Mouse (Mus musculus) cerebellum, postnatal 14 days (tissue): ENCODE measurements around the gene Topbp1.

ENCODE experiments used
- DNase-seq, 2 experiments: peaks; one replicate each; pipeline ENCODE4 v3.0.0; 2021; ENCODE audit warnings: mixed read lengths in 2 of 2

Gene Topbp1

DNA sequence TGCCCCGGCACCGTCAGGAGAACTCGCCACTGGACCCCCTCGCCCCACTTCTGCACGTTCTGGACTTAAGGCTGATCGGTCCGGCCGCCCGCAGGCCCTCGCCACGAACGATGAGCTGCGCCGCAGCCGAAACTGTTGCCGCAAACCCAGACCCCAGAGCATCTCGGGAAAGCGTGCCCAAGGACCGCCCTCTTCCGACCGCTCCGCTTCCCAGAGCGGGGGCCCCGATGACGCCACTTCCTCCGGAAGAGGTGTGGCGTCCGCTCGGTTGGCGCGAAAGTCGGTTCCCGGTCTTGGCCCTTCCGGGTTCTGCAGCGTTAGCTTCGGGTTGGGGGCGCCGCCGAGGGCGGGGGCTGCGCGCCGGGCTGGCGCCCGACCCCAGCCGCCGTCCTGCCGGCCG, at the start of gene Topbp1, which contains the start of gene 1300017J02Rik:
Gene Topbp1 (plus strand): TSS at position 289 of the 400 bp plus-strand sequence.
Gene 1300017J02Rik (minus strand): TSS at position 156 of the 400 bp plus-strand sequence.
- peak; percentile 95 for DNase-seq

DNA sequence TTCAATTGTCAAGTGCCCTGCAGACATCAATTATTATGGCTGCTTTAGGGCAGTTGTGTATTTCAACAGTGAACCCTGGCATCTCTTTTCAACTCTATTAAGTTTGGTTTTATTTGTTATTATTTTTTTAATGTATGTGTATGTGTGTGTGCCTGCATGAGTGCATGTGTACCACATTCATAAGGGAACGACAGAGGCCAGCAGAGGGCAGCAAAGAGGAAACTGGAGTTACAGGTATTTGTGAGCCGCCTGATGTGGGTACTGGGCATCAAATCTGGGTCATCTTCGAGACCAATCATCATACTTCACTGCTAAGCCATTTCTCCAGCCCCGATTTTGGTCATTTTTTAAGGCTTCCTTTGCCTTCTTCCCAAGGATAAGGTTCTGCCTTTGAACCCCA, 39.2 kb upstream of the Topbp1 start:
- DNase-seq = no peak

DNA sequence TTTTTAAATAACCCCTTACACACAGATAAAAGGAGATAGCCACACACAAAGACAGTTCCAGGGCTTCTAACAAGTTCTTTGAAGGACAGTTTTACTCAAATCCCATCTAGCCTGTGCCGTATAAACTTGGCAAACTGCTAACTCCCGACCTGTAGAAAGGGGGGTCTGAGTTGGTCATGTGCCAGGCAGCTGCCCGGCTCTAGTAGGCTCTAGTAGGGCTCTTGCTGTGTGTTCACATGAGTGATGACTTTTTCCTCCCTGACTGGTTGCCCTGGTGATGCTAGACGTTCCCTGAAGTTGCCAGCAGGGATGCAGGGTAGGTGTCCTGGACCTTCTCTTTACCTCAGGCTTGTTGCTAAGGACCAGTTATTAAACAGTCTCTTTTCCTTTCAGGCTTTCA, 33.9 kb upstream of the Topbp1 start:
- DNase-seq = peak in 1 of 2 experiments; percentile 14

DNA sequence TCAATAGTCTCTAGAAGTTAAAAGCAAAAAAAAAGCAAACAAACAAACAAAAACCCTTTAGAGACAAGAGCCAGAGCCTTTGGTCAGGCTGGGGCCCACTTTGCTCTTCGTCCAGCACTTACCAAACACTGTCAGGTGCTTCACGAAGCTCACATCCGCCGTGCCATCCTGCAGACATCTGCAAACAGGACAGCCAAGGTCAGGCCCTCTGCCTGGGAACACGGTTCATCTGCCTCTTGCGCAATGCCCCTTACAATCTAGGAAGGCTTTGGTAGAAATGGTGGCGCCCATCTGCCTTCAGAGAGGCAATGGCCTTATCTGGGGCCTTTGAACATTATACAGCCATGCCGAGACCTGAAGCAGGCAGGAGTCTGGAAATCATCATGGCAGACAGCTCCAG, 30.2 kb upstream of the Topbp1 start:
- DNase-seq = no peak

DNA sequence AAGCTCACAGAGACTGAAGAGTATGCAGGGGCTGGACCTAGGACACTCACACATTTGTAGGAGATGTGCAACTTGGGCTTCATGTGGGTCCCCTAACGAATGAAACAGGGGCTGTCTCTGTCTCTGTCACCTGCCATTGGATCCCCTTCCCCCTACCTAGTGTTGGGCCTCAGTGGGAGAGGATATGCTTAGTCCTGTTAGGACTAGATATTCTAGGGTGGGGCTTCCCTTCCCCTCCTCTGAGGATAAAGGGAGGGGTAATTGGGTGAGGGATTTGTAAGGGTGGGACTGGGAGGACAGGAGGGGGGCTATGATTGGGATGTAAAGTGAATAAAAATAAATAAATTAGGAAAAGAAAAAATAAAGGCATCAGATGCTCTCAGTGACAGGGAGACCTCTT, 29.3 kb upstream of the Topbp1 start:
- no peak for DNase-seq

DNA sequence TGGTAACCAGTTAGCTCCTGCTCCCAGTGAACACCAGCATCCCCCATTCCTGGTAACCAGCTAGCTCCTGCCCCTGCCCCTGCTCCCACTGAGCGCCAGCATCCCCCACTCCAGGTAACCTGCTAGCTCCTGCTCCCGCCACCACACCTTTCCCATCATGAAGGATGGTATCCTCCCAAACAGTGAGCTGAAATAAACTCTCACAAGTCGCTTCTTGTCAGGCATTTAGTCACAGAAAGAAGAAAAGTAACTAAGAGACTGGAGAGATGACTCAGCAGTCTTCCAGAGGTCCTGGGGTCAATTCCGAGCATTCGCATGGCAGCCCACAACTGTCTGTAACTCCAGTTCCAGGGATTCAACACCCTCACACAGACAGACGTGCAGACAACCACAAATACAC, 28.1 kb upstream of the Topbp1 start:
- no peak for DNase-seq

DNA sequence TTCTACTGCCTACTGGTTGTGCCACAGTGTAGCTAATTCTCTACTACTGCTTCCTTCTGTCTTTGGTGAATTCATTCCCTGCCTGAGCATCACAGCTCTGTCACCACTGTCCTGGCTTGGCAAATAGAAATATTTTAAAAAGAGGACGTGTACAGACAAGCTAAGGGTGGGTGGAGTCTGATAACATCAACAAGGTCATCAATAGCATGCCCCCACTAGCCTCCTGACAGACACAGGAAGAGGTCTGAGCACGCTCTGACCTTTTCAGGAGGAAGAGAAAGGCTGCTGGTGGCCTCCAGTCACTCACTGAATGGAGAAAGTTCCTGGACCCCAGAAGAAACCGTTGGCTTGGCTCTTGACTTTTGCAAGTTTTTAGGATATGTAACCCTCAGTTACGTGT, 18.6 kb upstream of the Topbp1 start:
- no peak for DNase-seq

DNA sequence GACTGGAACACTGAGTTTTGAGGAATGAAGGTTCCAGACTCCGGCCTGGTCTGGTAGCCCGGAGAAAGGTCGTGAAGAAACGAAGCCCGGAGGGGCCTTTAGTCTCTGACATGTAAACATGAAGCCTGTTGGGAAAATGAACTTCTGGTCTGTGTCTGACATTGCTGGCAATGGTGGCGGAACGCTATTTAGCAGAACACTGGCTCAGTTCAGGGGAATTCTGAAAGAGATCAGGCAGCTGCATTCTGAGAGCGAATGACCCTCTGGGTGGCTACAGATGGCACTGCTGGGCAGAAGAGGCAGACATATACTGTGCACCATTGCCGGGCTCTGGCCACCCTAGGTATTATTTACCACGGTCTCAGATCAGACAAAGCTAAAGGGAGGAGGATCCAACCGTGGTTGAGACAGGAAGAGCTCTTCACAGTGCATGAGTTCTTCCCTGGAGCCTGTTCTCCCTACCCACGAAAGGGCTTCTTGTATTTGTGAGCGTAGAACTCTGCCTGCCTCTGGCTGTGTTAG, 18.1 kb upstream of the Topbp1 start:
- no peak for DNase-seq

DNA sequence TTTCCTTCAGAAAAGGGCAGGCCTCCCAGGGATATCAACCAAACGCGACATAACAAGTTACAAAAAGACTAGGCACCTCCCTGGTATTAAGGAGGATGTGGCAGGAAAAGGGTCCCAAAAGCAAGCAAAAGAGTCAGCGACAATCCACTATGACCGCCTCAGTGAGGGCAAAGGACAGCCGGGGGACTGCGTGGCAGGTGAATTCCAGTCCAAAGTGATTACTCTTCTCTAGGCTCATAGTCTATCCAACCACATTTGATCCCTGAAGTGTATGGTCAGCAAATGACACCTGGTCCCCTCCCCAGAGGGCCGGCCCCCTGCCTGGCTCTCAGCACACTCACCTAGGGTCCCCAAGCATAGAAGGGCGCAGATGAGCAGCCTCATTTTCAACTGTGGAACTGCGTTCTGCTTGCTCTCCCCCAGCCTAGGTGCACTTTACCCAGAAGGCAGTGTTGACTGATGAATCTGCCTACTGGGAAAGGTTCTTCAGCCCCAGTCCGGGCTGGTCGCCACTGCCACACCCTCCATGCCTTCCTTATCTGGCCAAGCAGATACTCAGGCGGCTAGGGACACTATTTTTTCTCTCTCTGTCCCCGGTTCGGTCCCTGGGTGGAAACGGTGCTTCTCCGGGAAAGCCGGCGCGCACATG, 17.1 kb upstream of the Topbp1 start:
- DNase-seq = no peak

DNA sequence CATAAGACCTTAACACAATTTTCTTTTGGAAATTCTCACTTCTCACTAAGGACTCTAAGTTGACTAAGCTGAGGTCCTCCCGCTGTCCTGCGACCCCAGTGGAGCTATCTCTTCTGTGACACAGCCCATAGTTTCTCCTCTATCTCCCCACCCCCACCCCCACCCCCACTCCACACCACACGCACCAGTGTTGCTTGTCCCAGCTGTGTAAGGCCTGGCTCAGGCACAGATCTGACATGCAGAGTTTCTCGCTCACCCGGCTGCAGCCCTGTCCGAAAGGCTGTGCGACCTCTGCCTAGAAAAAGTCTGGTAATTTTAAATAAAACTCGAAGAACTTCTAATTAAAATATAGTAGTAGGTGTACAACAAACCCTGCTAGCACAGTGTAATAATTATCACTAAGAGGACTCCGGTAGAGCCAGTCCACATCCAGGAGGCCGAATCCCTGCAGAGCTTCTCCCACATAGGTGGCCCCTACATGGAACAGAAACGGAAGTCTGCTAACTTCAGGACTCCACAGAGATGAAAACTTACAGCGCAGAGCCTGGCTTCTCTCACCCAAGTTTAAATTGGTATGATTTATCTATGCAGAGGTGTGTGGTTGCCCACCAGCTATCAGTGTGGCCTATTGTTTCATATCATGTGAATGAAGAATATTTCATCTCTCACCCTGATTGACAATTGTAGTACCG, 16.4 kb upstream of the Topbp1 start:
- DNase-seq = no peak

DNA sequence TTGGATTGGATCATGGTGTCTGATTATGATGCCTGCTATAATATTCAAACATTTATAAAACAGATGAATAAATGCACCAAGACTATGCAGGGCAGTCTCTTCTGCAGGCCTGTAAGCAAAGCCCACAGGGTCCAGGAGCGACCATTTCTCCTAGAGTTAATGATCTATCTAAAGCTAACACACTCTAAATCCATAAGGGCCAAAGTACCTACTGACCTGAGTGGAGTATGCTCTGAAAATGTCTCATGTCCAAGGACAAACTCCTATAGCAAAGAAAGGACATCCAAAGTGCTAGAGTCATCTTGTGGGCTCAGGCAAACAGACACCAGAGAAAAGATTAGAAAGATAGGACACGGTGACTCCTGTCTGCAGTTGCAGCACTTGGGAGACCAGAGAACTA, 10.5 kb upstream of the Topbp1 start:
- no peak for DNase-seq

DNA sequence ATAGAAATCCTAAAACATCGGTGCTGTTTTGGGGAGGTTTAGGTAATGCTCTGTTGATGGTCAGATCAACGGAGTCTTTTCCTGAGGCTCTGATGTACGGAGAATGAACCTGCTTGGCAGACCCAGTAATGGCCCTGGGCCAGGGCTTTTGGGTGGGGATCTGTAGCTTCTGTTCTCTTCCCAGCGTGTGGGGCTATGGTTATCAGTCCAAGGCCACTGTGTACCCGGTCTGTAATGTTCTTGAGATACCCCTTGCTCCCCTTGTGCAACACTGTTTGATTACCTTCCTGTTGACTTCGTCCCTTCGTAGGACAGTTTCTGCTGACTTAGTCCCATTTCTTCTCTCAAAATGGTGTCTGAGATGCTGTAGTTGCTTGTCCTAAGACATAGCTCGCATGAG, 3.9 kb upstream of the Topbp1 start:
- DNase-seq = peak; percentile 12 to 33

DNA sequence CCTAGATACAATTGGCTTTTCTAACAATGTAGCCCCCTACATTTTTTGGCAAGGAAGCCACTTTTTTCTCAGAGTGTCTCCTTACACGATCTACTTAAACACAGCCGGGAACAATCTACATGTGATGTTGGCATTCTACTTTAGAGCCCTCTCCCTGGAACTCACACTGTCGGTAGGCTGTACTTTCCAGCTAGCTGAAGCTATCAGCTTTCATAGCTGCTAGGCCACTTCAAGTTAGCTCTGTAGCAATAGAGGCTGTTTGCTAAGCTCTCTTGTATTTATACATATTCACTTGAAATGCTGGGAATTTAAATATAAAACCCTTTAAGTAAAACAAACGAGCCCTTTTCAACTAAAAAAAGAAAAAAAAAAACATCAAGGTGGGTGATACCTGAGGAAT, 2.8 kb upstream of the Topbp1 start:
- no peak for DNase-seq

DNA sequence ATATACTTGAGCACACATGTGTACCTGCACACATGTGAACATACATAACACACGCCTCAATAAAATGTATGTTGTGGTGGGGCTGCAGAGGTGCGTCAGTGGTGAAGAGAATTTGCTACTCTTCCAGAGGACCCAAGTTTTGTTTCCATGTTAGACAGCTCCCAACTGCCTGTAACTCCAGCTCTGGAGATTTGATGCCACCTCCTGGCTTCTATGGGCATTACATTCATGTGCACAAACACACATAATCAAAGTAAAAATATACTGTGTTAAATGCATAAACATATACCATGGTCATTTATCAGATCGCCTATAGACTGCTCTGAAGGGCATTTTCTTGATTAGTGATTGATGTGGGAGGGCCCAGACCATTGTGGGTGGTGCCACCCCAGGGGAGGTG, 2.3 kb upstream of the Topbp1 start:
- DNase-seq = peak; percentile 78 to 84

DNA sequence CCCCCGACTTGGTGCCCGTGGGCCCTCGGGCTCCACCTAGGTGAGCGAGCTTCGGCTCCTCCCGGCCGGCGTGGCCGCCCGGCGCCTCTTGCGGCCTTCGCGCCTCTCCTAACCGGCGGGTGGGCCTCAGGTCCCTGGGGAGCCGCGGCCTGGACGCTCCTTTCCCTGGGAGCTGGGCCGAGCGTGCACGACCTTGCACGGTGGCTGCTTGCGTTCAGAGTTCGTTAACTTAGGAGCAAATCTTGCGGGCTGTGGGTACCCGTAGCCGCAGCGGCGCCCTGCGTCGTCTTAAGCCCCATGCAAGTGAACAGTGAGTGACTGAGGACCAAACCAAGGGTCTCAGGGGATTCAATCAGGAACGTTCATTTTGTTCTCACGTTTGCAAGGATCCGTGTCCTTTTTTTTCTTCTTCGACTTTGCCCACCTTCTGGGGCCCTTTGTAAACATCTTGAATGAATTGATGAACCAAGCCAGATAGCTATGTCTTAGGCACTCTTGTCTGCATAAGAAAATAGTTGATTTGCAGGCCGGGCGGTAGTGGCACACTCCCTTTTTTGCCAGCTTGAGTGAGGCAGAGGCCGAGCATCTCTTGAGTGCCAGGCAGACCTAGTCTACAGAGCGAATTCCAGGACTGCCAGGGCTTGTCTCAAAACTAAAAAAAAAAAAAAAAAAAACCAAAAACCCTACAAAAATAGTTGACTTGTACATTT, 472 bp downstream of the Topbp1 start:
- peak in 1 of 2 experiments; percentile 58 for DNase-seq

DNA sequence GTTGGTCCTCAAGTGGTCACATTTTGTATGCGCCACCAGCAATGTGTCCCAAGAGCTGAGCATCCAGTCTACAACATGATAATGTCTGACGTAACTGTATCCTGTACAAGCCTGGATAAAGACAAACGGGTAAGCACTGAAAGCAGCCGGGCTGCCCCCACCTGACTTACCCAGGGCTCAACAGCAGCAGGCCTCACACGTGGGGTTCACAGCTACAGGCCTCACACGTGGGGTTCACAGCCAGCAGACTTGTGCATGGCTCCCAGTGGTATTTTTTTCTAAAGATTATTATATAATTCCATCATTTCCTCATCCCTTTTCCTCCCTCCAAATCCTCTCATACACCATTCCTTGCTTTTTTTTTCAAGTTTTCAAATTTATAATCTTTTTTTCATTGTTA, 4.8 kb downstream of the Topbp1 start:
- peak; percentile 3 to 9 for DNase-seq

DNA sequence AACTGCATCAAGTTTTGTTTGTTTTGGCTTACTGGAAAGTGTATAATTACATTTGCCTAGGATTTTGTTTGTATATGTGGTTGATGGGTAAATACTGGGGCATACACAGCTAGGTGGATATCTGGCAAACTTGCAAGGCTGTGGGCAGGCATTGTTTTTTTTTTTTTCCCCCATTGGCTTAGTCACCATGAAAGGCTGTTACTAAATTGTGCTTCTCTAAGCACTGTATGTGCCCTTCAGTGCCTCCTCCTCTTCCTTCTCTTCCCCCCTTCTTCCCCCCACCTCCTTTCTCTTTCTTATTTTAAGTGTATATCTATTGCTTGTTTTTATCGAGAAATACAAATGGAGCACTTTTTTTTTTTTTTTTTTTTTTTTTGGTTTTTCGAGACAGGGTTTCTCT, 19.7 kb downstream of the Topbp1 start:
- DNase-seq = no peak

DNA sequence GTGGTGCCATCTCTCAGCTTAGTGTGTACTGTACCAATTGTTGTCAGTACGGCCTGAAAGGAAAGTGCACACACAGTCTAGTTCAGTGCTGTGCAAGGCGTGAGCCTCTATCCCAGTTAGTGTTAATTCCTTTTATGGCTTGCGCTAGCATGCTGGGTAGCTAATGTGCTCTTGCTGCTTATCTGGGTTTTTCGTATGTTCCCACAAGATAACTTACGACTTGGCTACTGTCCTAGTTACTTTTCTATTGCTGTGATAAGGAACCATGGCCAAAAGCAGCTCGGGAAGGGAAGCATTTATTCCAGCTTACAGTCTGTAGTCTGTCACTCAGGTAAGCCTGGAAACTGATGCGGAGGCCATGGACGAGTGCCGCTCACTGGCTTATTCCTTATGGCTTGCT, 21.4 kb downstream of the Topbp1 start:
- DNase-seq = no peak

DNA sequence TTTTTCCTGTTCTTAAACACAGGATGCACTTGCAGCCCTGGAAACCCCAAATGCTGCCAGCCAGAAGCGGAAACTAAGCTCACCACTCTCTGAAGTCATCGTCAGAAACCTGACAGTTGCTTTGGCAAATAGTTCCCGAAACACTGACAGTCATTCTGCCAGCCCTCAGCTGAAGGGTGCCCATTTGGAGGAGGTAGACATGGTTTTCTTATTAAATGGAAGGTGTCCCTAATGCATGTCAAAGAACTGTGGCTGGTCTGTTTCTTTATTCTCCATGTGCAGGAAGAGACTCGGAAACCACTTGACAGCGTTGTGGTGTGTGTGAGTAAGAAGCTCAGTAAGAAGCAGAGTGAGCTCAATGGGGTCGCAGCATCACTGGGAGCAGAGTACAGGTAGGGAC, 27.6 kb downstream of the Topbp1 start:
- DNase-seq = no peak

DNA sequence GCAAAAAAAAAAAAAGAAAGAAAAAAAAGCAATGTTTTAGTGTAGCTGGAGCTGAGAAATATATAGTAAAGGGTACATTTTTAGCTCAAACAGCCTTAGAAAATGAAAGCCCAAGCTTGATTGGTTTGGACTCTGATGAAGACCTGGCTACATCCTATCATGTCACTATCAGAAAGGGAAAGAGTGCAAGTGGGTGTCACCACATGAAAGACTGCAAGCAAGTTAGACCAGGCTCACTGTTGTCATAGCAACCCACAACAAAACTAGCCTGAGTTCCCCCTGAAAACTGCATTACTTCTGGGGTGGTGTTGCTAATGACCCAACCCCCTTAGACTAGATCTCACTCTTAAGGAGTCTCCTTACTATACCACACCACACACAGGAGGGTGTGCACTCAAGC, 31.9 kb downstream of the Topbp1 start:
- DNase-seq = no peak

DNA sequence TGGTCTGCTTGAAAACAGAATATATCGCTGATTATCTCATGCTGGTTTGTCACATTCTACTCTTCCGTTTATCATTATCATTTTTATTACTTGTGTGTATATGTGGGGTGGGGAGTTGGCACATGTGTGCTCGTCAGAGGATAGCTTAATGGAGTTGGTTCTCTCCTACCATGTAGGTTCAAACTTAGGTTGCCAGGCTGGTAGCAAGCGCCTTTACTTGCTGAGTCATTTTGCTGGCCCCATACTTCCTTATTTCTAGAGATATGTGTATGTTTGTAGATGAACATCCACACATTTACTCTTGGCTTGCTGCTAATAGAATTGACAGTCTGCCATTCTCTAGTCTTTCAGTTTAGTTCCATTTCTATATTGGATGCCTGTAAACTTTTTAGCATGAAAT, 42.0 kb downstream of the Topbp1 start:
- no peak for DNase-seq

DNA sequence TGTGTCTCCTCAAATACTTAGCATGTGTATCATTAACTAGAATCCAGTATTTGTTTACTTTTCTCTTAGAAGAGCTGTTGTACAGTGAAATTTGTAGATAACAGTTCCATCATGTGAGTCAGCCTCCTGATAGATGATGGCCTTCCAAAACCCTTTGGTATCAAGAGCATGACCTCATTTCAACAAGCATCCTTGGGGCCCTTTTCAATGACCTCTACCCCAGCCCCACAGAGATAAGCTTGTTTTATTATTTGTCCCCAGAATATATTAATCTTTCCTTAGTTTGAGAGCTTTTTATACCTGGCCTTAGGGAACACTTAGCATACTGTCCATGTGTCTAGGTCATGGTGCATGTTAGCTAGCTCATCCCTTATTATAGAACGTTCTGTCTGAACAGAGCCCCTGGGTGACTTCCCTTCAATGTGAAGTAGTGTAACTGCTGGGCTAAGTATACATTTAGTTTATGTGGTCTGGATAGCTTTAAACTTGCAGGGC, 43.0 kb downstream of the Topbp1 start:
- DNase-seq = no peak

DNA sequence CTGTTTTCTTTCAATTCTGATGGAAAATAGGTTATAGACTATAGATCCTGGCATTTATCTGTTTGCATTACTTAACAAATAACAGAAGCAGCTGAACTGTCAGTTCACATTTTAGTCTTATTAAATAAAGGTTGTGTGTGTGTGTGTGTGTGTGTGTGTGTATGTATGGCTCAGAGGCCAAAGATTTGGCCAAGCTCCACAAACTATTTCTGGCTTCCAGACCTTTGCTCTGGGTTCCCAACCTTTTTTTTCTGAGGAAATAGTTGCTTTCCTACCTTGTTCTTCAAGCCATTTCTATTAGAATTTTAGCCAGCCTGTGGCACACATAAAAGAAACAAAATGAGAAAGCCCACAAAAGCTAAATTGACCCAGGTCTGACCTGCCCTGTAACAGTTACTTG, 43.8 kb downstream of the Topbp1 start:
- no peak for DNase-seq
